Mouse (Mus musculus) thymus, adult 2 months (tissue): ENCODE measurements around the gene Sstr4.

Experiments
- CTCF ChIP-seq: fragments of 200-500 bp; IDR thresholded peaks from 2 replicates; pipeline ENCODE4 v1.5.1; 2012; ENCODE audit warnings: mild to moderate bottlenecking, control low read depth, low read length, moderate library complexity, borderline replicate concordance; ENCODE audit not compliant: control insufficient read depth, poor library complexity, insufficient read depth; ENCODE audit errors: extremely low read depth
- POLR2A ChIP-seq: fragments of 200-500 bp; IDR thresholded peaks from 2 replicates; pipeline ENCODE4 v1.6.1; 2012; ENCODE audit warnings: mild to moderate bottlenecking, low read length, control low read depth, moderate library complexity; ENCODE audit not compliant: control insufficient read depth, poor library complexity, insufficient read depth; ENCODE audit errors: extremely low read depth

- TF ChIP-seq CTCF (no peak), POLR2A (no peak)
Measured at GRCm38 (mm10) chr2:148397015-148397783, 2.1 kb downstream of the Sstr4 start.
